Mouse (Mus musculus) hindbrain, embryonic 11.5 days (tissue): Measurements from ENCODE around the gene Nup210. TPM values are rescaled to one million over a fixed set of nuclear protein-coding genes. Genes with fewer than 3 reads are reported as not detected.

Experiments
- ATAC-seq: fragments of 200-750 bp; cut with Nextera tagmentation; 2 replicates; pipeline ENCODE4 v1.8.0; 2017; ENCODE audit warnings: mild to moderate bottlenecking, moderate TSS enrichment, moderate library complexity; ENCODE audit not compliant: low FRiP score
- DNase-seq: peaks from one replicate; pipeline ENCODE4 v3.0.0-alpha.2; 2015; ENCODE audit warnings: low spot score
- H3K27ac ChIP-seq: fragments of 300-500 bp; sonication (generic); 2 replicates; pipeline ENCODE4 v1.5.1; 2014; ENCODE audit warnings: mild to moderate bottlenecking, low read depth, low read length
- H3K27me3 ChIP-seq: fragments of 300-500 bp; sonication (generic); 2 replicates; pipeline ENCODE4 v1.6.1; 2014; ENCODE audit warnings: mild to moderate bottlenecking, low read length, moderate library complexity, mixed read lengths; ENCODE audit not compliant: control insufficient read depth, insufficient read depth
- H3K36me3 ChIP-seq: fragments of 300-500 bp; sonication (generic); 2 replicates; pipeline ENCODE4 v1.6.1; 2014; ENCODE audit warnings: mild to moderate bottlenecking, low read length, moderate library complexity, mixed read lengths; ENCODE audit not compliant: control insufficient read depth, insufficient read depth
- H3K4me1 ChIP-seq: fragments of 300-500 bp; sonication (generic); replicated peaks from 2 replicates; pipeline ENCODE4 v1.6.1; 2014; ENCODE audit warnings: low read length, mixed read lengths; ENCODE audit not compliant: control insufficient read depth, insufficient read depth
- H3K4me2 ChIP-seq: fragments of 300-500 bp; sonication (generic); replicated peaks from 2 replicates; pipeline ENCODE4 v1.6.1; 2014; ENCODE audit warnings: mild to moderate bottlenecking, low read depth, low read length
- H3K4me3 ChIP-seq: fragments of 300-500 bp; sonication (generic); 2 replicates; pipeline ENCODE4 v1.5.1; 2014; ENCODE audit warnings: low read depth, low read length
- H3K9ac ChIP-seq: fragments of 300-500 bp; sonication (generic); 2 replicates; pipeline ENCODE4 v1.6.1; 2014; ENCODE audit warnings: low read depth, low read length
- H3K9me3 ChIP-seq: fragments of 300-500 bp; sonication (generic); 2 replicates; pipeline ENCODE4 v1.6.1; 2016; ENCODE audit warnings: low read length; ENCODE audit not compliant: control insufficient read depth
- WGBS: fragments of 180-500 bp; shearing (Covaris S2); extraction: QIAGEN DNeasy Blood & Tissue Kit; methylation state at CpG from one replicate; pipeline ENCODE4 v1.1.7; 2014; 5-methylcytosine and 5-hydroxymethylcytosine counted together
- polyA plus RNA-seq: library from polyadenylated mRNA; unstranded; fragments of >200 nt; fragmentation: Nextera tagmentation; extraction: Ambion mirVana; gene quantifications from 2 replicates; pipeline ENCODE4 v1.2.1, GENCODE M21; 2014

Nup210 gene
- polyA plus RNA-seq, 1 experiment from 2014 or later, result 11.9 TPM

DNA sequence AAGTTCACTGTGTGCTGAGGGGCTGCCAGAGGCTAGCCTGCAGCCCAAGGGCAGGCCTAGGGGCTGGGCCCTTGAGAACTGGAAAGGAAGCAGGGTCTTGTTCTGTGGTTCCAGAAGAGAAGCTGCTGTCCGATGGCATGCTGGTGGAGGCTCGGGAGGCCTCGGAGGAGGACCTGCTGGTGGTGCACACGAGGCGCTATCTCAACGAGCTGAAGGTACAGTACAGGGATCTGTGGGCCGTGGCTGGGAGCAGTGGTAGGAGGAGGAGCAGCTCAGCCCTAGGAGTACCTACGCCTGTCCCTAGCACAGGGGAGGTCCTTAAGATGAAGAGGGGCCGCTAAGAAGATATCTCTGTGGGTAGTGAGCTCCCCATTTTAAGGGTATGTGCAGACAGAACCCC, 42.4 kb upstream of the Nup210 start:
- H3K4me2 ChIP-seq, result 0 out of 2 replicates have a peak overlapping the region, but pooled peaks have one; percentile 21
- 83% methylated on average over 9 of the region's 9 CpGs for WGBS
- no peaks in the 10 kb centered on the region for H3K36me3 ChIP-seq
- H3K9me3 ChIP-seq, result no peaks in the 10 kb centered on the region
- no peak for DNase-seq
- no peak for ATAC-seq
- no peaks in the 10 kb centered on the region for H3K27me3 ChIP-seq
- no peak overlapping the region for H3K27ac ChIP-seq
- H3K4me3 ChIP-seq, result no peak overlapping the region
- 0 out of 2 replicates have a peak overlapping the region, but pooled peaks have one; percentile 11 for H3K9ac ChIP-seq
- H3K4me1 ChIP-seq, result peaks cover 5% of the 10 kb centered on the region

DNA sequence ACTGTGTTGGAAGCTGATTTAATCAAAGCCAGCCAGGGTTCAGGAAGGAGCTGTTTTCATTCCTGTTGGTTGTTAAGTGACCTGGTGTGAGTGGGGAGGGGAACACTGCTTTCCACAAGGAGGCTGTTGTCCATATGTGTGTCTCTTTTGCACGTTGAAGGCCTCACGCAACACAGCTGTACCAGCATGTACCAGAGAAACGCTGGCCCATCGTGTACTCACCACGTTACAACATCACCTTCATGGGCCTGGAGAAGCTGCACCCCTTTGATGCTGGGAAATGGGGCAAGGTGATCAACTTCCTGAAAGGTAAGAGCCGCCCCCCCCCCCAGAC, 40.6 kb upstream of the Nup210 start:
- peak overlapping the region; percentile 83; the same call in 1 of the 2 replicates for H3K27ac ChIP-seq

DNA sequence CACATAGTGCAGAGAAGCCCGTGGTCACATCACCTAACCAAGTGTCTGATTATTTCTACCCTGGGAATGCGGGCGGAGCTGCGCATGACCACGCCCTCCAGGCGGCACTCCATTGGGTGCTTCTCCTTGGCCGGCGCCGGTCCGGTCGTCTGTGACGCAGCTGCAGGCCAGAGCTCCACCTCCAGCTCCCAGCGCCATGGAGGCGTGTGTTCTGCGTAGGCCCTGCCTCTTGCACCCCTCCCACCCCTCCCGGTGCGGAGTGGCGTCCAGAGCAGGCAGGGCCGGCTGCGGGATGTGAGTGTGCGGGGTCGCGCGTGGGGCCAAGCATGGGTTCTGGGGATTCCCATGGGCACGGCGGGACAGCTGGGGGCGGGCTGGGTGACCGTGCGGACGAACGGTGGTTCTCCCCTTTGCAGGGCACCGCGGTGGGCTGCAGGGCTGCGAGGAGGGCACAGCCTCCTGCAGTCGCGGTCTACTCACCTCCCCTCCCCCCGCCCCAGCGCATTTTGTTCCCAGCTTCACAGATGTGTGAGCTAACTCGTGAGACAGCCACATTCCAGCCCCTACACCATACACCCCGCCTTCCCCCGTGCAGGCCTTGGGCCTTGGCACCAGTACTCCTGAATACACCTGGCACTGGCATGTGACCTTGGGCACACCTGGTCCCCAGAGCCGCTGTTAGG, 40.1 kb upstream of the Nup210 start, which contains the start of gene Hdac11:
Gene Hdac11 (plus strand): TSS at position 112 of the 683 bp plus-strand sequence.
- 1% methylated on average over 40 of the region's 42 CpGs for WGBS
- H3K4me1 ChIP-seq, result peaks cover 10% of the 10 kb centered on the region
- H3K36me3 ChIP-seq, result no peaks in the 10 kb centered on the region
- H3K4me2 ChIP-seq, result peak within 1 kb of the TSS; percentile 76
- peak within 1 kb of the TSS; percentile 83 for H3K27ac ChIP-seq
- peak within 1 kb of the TSS; percentile 65 for H3K4me3 ChIP-seq
- peak; percentile 89 for DNase-seq
- peak within 1 kb of the TSS; percentile 78 for H3K9ac ChIP-seq
- H3K27me3 ChIP-seq, result no peaks in the 10 kb centered on the region
- peak; percentile 95 for ATAC-seq
- no peaks in the 10 kb centered on the region for H3K9me3 ChIP-seq

More for the DNA sequence above, 40.6 kb upstream of the Nup210 start:
- ATAC-seq (no peak; the same call in 1 of the 2 replicates), DNase-seq (no peak)
- Histone ChIP-seq H3K4me1 (peaks cover 10% of the 10 kb centered on the region), H3K9me3 (no peaks in the 10 kb centered on the region), H3K36me3 (no peaks in the 10 kb centered on the region), H3K4me3 (peak overlapping the region; percentile 65), H3K9ac (peak overlapping the region; percentile 78), H3K27me3 (no peaks in the 10 kb centered on the region), H3K4me2 (peak overlapping the region; percentile 76)
- 44% methylated on average over 6 of the region's 6 CpGs for WGBS

DNA sequence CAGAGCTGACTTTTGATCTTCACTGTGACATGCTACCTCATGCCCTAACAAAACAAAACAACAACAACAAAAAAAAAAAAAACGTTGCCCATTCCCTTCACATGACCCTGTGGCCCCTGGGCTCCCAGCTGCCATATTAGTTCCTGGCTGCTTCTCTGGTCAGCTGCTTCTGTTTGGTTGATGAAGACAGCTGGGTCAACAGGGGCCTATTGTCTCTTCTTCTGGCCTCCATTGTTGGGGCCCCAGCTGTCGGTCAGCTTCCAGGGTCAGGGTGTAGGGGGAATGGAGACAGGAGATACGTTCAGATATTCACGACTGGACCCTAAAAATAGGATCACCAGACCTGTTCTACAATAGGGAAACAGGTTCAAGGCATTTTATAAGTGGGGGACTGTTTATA, 39.4 kb upstream of the Nup210 start:
- no peak for DNase-seq
- H3K27me3 ChIP-seq, result no peaks in the 10 kb centered on the region
- peak overlapping the region; percentile 76 for H3K4me2 ChIP-seq
- H3K9ac ChIP-seq, result no peak overlapping the region
- no peaks in the 10 kb centered on the region for H3K9me3 ChIP-seq
- H3K36me3 ChIP-seq, result no peaks in the 10 kb centered on the region
- peaks cover 10% of the 10 kb centered on the region for H3K4me1 ChIP-seq
- 17% methylated on average over 4 of the region's 4 CpGs for WGBS
- H3K4me3 ChIP-seq, result no peak overlapping the region; the same call in 1 of the 2 replicates
- peak; percentile 4; the same call in 1 of the 2 replicates for ATAC-seq
- H3K27ac ChIP-seq, result peak overlapping the region; percentile 83

DNA sequence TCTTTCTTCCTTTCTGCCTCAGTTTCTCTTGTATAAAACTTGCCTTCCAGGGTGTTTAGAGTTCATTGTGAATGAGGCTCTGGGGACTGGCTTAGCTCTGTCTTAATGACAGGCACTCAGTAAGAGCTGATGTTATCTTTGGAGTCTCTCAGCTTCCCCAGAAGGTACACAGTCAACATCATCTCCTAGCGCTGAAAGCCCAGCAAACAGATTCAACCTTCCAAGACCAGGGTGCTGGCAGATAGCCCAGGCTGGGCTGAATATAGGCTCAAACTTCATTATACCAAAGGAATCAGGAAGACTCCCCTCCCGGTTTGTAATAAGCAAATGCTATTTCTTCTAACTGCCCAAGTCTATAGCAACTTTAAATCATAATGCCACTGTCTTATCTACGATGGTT, 38.7 kb upstream of the Nup210 start:
- ATAC-seq (no peak), DNase-seq (no peak)
- H3K4me2 ChIP-seq, result no peak overlapping the region
- no peaks in the 10 kb centered on the region for H3K36me3 ChIP-seq
- whole genome bisulfite sequencing, result 86% methylated on average over 3 of the region's 3 CpGs
- no peak overlapping the region for H3K4me3 ChIP-seq
- H3K4me1 ChIP-seq, result peaks cover 10% of the 10 kb centered on the region
- H3K9ac ChIP-seq, result no peak overlapping the region
- no peak overlapping the region for H3K27ac ChIP-seq
- no peaks in the 10 kb centered on the region for H3K27me3 ChIP-seq
- H3K9me3 ChIP-seq, result no peaks in the 10 kb centered on the region

DNA sequence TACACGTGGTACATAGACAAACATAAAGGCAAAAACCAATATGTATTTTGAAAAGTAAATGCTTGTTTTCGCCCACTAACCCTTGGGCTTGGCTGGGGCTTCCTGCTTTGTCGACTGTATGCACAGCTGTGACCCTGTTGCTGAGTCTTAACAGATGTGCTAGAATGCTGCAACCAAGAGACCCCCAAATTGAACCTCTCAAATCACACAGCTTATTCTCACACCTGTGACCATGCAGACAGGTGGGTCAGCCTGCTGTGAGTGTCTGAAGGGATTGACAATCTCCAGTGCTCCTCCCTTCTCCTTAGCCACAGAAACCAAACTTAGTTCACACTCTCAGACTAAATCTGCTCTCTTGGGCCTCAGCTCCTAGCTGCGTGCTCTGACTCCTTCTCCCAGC, 38.1 kb upstream of the Nup210 start:
- Histone ChIP-seq H3K36me3 (no peaks in the 10 kb centered on the region), H3K4me2 (no peak overlapping the region), H3K4me1 (peaks cover 10% of the 10 kb centered on the region), H3K27me3 (no peaks in the 10 kb centered on the region), H3K27ac (no peak overlapping the region), H3K9ac (no peak overlapping the region), H3K9me3 (no peaks in the 10 kb centered on the region), H3K4me3 (no peak overlapping the region)
- ATAC-seq (no peak), DNase-seq (no peak)
- 59% methylated on average over 4 of the region's 4 CpGs for WGBS

DNA sequence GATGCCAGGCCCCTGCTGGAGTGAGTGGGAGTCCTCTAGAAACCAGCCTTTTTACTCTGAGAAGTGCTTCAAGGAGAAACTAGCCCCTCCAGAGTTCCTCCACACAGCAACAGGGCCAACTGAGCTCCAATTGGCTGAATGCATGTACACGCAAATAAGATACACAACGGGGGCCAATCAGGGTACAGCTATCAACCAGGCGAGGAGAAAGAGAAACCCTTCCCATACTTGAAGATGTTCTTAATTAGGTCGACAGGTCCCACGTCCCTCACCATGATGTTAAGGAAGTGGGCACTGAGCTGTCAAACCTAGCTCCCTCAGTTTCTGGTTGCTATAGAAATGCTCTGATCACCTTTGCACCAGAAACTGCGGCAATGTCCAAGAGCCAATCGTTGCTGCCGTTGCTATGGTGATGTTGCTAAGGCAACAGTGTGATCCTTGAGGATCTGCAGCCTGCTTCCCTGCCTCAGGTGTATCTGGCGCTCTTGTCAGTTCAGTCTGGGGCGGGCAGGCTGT, 37.0 kb upstream of the Nup210 start:
- H3K27me3 ChIP-seq, result no peaks in the 10 kb centered on the region
- peak; percentile 46; the same call in 1 of the 2 replicates for ATAC-seq
- peak overlapping the region; percentile 24; the same call in 1 of the 2 replicates for H3K4me2 ChIP-seq
- H3K36me3 ChIP-seq, result no peaks in the 10 kb centered on the region
- peaks cover 10% of the 10 kb centered on the region for H3K4me1 ChIP-seq
- DNase-seq, result peak; percentile 73
- H3K9me3 ChIP-seq, result no peaks in the 10 kb centered on the region
- peak overlapping the region; percentile 19; the same call in 1 of the 2 replicates for H3K4me3 ChIP-seq
- H3K27ac ChIP-seq, result peak overlapping the region; percentile 19; the same call in 1 of the 2 replicates
- H3K9ac ChIP-seq, result no peak overlapping the region
- 2% methylated on average over 10 of the region's 10 CpGs for WGBS

DNA sequence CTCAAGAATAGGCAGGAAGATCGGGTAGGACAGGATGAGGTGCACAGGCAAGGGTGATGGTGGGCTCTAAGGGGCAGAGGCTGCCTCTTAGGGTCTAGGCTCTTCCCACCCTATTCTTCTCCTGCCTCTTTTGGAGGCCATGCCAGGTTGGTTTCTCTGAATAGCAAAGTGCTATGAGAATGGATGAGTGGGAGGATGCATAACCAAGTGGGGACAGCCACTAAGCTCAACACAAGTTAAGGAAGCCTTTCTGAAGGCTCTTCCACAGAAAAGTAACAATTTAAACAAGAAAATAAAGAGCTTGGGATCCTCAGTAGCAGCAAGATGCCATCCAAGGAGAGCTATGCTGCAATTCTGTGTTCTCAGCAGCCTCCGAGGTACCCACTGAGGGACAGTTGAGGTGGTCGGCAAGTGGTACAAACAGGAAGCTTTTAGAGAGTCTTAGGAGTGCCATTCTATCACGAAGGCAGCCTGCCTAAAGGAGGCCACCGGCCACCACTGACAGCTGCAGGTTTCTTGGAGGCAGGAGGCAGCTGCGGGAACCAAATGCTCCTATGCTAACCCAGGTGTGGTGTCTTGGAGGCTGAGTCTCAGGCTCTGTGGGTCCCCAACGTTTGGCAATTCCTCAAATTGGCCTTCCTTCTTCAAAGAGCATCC, 36.4 kb upstream of the Nup210 start:
- Histone ChIP-seq H3K4me1 (peaks cover 8% of the 10 kb centered on the region), H3K9ac (no peak overlapping the region; the same call in 1 of the 2 replicates), H3K9me3 (no peaks in the 10 kb centered on the region), H3K4me3 (no peak overlapping the region), H3K27ac (peak overlapping the region; percentile 19; the same call in 1 of the 2 replicates), H3K36me3 (no peaks in the 10 kb centered on the region), H3K27me3 (no peaks in the 10 kb centered on the region), H3K4me2 (0 out of 2 replicates have a peak overlapping the region, but pooled peaks have one; percentile 24)
- DNase-seq (peak; percentile 22), ATAC-seq (no peak)
- 38% methylated on average over 7 of the region's 7 CpGs for WGBS
